In the genomic region with DNA sequence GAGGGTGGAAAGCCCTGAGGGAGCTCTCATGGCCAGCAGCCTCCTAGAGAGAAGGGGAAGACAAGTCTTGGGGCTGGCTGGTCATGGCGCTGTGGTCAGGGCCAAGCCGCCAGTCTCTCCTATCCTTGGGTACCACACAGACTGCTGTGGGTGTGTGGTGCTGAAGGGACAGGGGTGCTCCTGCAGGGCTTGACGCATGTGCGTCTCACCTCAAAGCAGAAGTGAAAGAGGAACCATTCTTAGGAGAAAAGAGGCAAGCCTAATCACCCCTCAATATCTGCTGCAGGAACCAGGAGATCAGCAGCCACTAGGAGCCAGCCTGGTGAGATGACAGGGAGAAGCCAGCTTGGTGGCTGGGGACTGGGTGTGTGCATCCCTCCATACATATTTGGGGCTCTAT, we compare ENCODE assay signal across 12 mouse cellular contexts. TPM values are rescaled to one million over a fixed set of nuclear protein-coding genes. Genes with fewer than 3 reads are reported as not detected.
DNase-seq lines count a peak whose midpoint lies in the region; ATAC-seq and TF ChIP-seq lines count a peak whose summit lies in the region.
"Had no signal": no experiment of that assay in that cellular context is flagged by ENCODE, and none has a peak within 500 bp of the region (broad histone marks: within the 10 kb centered on the region; RNA-seq: fewer than 3 reads in every experiment).

No protein-coding gene starts in this region.

- no peak overlapping the region for H3K9ac ChIP-seq in liver, embryonic 16.5 days (ENCODE audit: low read depth, low read length)
- H3K9ac ChIP-seq: embryonic facial prominence, embryonic 15.5 days; hindbrain, embryonic 12.5 days; liver, embryonic 15.5 days; neural tube, embryonic 13.5 days had no signal

- H3K27ac ChIP-seq in layer of hippocampus, adult 2 months, result peak overlapping the region; percentile 89
- no peak overlapping the region for H3K27ac ChIP-seq in liver, embryonic 16.5 days (ENCODE audit: low read length)
- H3K27ac ChIP-seq: embryonic facial prominence, embryonic 15.5 days; liver, embryonic 15.5 days had no signal

- TF ChIP-seq CTCF in layer of hippocampus, adult 2 months (conservative IDR thresholded peaks at IDR 0.05), result no peak

- H3K9me3 ChIP-seq in liver, embryonic 16.5 days (replicated peaks; ENCODE audit: control insufficient read depth, low read length), result no peaks in the 10 kb centered on the region
- H3K9me3 ChIP-seq: embryonic facial prominence, embryonic 15.5 days; hindbrain, embryonic 12.5 days; liver, embryonic 15.5 days; neural tube, embryonic 13.5 days had no signal

- no peaks in the 10 kb centered on the region for H3K27me3 ChIP-seq in liver, embryonic 16.5 days (ENCODE audit: control insufficient read depth, insufficient read depth, low read depth, low read length)
- H3K27me3 ChIP-seq: embryonic facial prominence, embryonic 15.5 days; hindbrain, embryonic 12.5 days; neural tube, embryonic 13.5 days had no signal

- H3K36me3 ChIP-seq in liver, embryonic 16.5 days (ENCODE audit: control insufficient read depth, insufficient read depth), result no peaks in the 10 kb centered on the region
- H3K36me3 ChIP-seq: embryonic facial prominence, embryonic 15.5 days; hindbrain, embryonic 12.5 days; liver, embryonic 15.5 days; neural tube, embryonic 13.5 days had no signal

- H3K4me1 ChIP-seq in liver, embryonic 16.5 days (ENCODE audit: control insufficient read depth, low read depth, low read length), result no peaks in the 10 kb centered on the region
- H3K4me1 ChIP-seq: liver, embryonic 15.5 days had no signal

- no peak overlapping the region for H3K4me2 ChIP-seq in liver, embryonic 16.5 days (ENCODE audit: low read depth, low read length)
- H3K4me2 ChIP-seq: embryonic facial prominence, embryonic 15.5 days; hindbrain, embryonic 12.5 days; liver, embryonic 15.5 days; neural tube, embryonic 13.5 days had no signal

- peak; percentile 13; the same call in 1 of the 2 replicates for ATAC-seq in liver, embryonic 16.5 days (ENCODE audit: low read depth)
- peak; percentile 95 for ATAC-seq in neutrophil, adult 5-6 weeks (ENCODE audit: extremely low read depth, insufficient number of reproducible peaks, low FRiP score, poor library complexity, severe bottlenecking)

- intact Hi-C loops in left cerebral cortex, postnatal 14 days (cut with DNase I), result no loop called here

- DNase-seq in layer of hippocampus, adult 2 months (ENCODE audit: low spot score in 2 of 2), result no peak
- no peak for DNase-seq in layer of hippocampus, postnatal 14 days (ENCODE audit: low spot score in 2 of 2)
- peak; percentile 83 for DNase-seq in MEL-GATA-1-ER (ENCODE audit: extremely low read depth, low read depth)
- no peak for DNase-seq in gastrocnemius, adult 8-10 months (ENCODE audit: low spot score in 2 of 2)
- no peak for DNase-seq in right cerebral cortex, adult 18-20 months
- DNase-seq in left cerebral cortex, postnatal 14 days (ENCODE audit: low spot score in 2 of 2), result no peak

- no peak overlapping the region for H3K4me3 ChIP-seq in layer of hippocampus, adult 2 months
- no peak overlapping the region for H3K4me3 ChIP-seq in liver, embryonic 16.5 days (ENCODE audit: low read depth, low read length)
- H3K4me3 ChIP-seq: embryonic facial prominence, embryonic 15.5 days; hindbrain, embryonic 12.5 days; liver, embryonic 15.5 days; neural tube, embryonic 13.5 days had no signal

- WGBS in liver, embryonic 16.5 days (ENCODE audit: insufficient replicate concordance), result 2% methylated on average over 4 of the region's 4 CpGs

RNA-seq across cellular contexts. Expression of gene Ywhah, which starts 20.9 kb away (rescaled TPM):
- total RNA-seq in layer of hippocampus, adult 2 months (2021), result 1,000 to 10,000 TPM; 1,193 to 1,302 TPM
- total RNA-seq in layer of hippocampus, postnatal 14 days (2021), result 1,000 to 10,000 TPM; 1,367 to 1,478 TPM
- 170 and 188 TPM in 2 replicates for polyA plus RNA-seq in liver, embryonic 16.5 days (2015; fragmentation: Nextera tagmentation; extraction: Ambion mirVana)
- total RNA-seq in neutrophil, adult 5-6 weeks (2017), result 130 and 149 TPM in 2 replicates
- total RNA-seq in gastrocnemius, adult 8-10 months (2022), result 10 to 100 TPM; 41.2 to 58.3 (median 44.9) TPM
- 1,000 to 10,000 TPM; 1,147 to 1,287 TPM for total RNA-seq in left cerebral cortex, postnatal 14 days (2021)
